Mouse (Mus musculus) heart, embryonic 14.5 days (tissue): ENCODE measurements around the gene Pnpla7. TPM values are rescaled to one million over a fixed set of nuclear protein-coding genes. Genes with fewer than 3 reads are reported as not detected.
"Not testable (repeated sequence)": the region's sequence is repeated elsewhere in the genome, so short reads cannot be mapped to it uniquely, and the experiment has no call there.

Experiments
- ATAC-seq: fragments of 200-750 bp; cut with Nextera tagmentation; 2 replicates; pipeline ENCODE4 v1.8.0; 2017; ENCODE audit warnings: low read depth, moderate TSS enrichment; ENCODE audit not compliant: insufficient number of reproducible peaks, insufficient read depth, low FRiP score
- H3K27ac ChIP-seq, 2 experiments: fragments of 200-500 bp in 1 of 2; fragments of 300-500 bp in 1 of 2; sonication (generic) in 1 of 2; replicated peaks in 1 of 2; 2 replicates each; pipeline ENCODE4 v1.5.1; 2012 to 2014; ENCODE audit warnings: low read depth in 2 of 2, low read length in 2 of 2, control low read depth in 1 of 2, mild to moderate bottlenecking in 1 of 2, mixed read lengths in 1 of 2; ENCODE audit not compliant: control insufficient read depth in 1 of 2, insufficient read depth in 1 of 2
- H3K27me3 ChIP-seq: fragments of 300-500 bp; sonication (generic); 2 replicates; pipeline ENCODE4 v1.6.1; 2014; ENCODE audit warnings: mild to moderate bottlenecking, low read length, control low read depth; ENCODE audit not compliant: control insufficient read depth, insufficient read depth
- H3K36me3 ChIP-seq: fragments of 300-500 bp; sonication (generic); 2 replicates; pipeline ENCODE4 v1.6.1; 2014; ENCODE audit warnings: mild to moderate bottlenecking, control low read depth, low read length, mixed read lengths; ENCODE audit not compliant: control insufficient read depth, insufficient read depth
- H3K4me1 ChIP-seq, 2 experiments: fragments of 200-500 bp in 1 of 2; fragments of 300-500 bp in 1 of 2; sonication (generic) in 1 of 2; 2 replicates each; pipeline ENCODE4 v1.6.1; 2012 to 2014; ENCODE audit warnings: low read length in 2 of 2, control low read depth in 1 of 2, mixed read lengths in 1 of 2; ENCODE audit not compliant: control insufficient read depth in 2 of 2, insufficient read depth in 2 of 2
- H3K4me2 ChIP-seq: fragments of 300-500 bp; sonication (generic); 2 replicates; pipeline ENCODE4 v1.6.1; 2014; ENCODE audit warnings: mild to moderate bottlenecking, low read length
- H3K4me3 ChIP-seq, 2 experiments: fragments of 200-500 bp in 1 of 2; fragments of 300-500 bp in 1 of 2; sonication (generic) in 1 of 2; 2 replicates each; pipeline ENCODE4 v1.5.1; 2012 to 2014; ENCODE audit warnings: low read length in 2 of 2, mild to moderate bottlenecking in 2 of 2, control low read depth in 1 of 2, low read depth in 1 of 2, moderate library complexity in 1 of 2; ENCODE audit not compliant: control insufficient read depth in 1 of 2, insufficient read depth in 1 of 2
- H3K9ac ChIP-seq: fragments of 300-500 bp; sonication (generic); 2 replicates; pipeline ENCODE4 v1.6.1; 2014; ENCODE audit warnings: mild to moderate bottlenecking, low read length
- H3K9me3 ChIP-seq: fragments of 300-500 bp; sonication (generic); 2 replicates; pipeline ENCODE4 v1.6.1; 2016; ENCODE audit warnings: low read length, control low read depth; ENCODE audit not compliant: control insufficient read depth
- WGBS: fragments of 180-500 bp; shearing (Covaris S2); extraction: QIAGEN DNeasy Blood & Tissue Kit; methylation state at CpG from one replicate; pipeline ENCODE4 v1.1.7; 2014; 5-methylcytosine and 5-hydroxymethylcytosine counted together
- polyA plus RNA-seq: library from polyadenylated mRNA; unstranded; fragments of >200 nt; fragmentation: Nextera tagmentation; extraction: Ambion mirVana; gene quantifications from 2 replicates; pipeline ENCODE4 v1.2.1, GENCODE M21; 2014

Gene Pnpla7
- polyA plus RNA-seq, 1 experiment from 2014 or later: 15.1 TPM

DNA sequence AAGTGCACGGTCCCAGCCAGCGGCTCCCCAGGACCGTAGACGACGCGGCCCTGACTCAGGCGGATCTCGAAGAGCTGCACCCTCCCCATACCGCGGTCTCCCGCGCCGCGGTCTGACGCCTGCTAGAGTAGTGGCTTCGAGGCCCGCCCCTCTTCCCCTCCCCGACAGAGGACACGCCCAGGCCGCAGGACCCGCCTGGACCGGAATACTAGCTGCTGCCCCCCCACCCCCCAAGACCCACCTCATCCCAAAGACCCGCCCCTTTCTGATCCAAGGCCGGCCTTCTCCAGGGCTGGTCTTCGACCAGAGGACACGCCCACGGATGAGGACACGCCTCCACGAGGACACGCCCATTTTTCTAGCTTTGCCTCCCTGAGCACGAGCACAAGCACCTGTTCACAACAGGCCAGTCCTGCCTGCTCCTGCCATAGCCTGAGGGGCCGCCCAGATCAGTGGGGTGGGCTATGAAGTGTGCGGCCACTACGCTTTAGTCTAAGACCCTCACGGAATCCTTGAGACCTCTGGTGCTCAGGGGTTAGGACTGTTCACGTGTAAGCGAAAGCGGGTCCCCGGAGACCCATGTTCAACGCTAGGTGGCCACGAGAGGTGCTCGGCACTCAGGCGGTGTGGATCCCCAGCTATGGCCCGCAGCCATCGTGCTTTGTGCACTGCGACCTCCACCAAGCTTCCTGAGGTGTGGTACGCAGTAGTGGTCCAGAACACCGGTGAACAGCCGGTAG, 40.6 kb upstream of the Pnpla7 start, which contains the start of gene Arrdc1:
Gene Arrdc1, minus strand, starts transcription at position 196 of the 740 bp plus-strand sequence.
- WGBS: under 1% methylated on average over 46 of the region's 49 CpGs
- H3K27me3 ChIP-seq: no peaks in the 10 kb centered on the region
- H3K9me3 ChIP-seq: no peaks in the 10 kb centered on the region
- H3K27ac ChIP-seq: peak within 1 kb of the TSS in 1 of 2 experiments; percentile 28; a peak in 2 of 4 replicates
- H3K4me3 ChIP-seq: peak within 1 kb of the TSS; percentile 51 to 77
- no peaks in the 10 kb centered on the region for H3K36me3 ChIP-seq
- peaks cover 0 to 7% of the 10 kb centered on the region in 2 experiments; a peak in 2 of 4 replicates for H3K4me1 ChIP-seq
- peak within 1 kb of the TSS; percentile 99 for H3K4me2 ChIP-seq
- peak; percentile 94 for ATAC-seq
- H3K9ac ChIP-seq: peak within 1 kb of the TSS; percentile 84

DNA sequence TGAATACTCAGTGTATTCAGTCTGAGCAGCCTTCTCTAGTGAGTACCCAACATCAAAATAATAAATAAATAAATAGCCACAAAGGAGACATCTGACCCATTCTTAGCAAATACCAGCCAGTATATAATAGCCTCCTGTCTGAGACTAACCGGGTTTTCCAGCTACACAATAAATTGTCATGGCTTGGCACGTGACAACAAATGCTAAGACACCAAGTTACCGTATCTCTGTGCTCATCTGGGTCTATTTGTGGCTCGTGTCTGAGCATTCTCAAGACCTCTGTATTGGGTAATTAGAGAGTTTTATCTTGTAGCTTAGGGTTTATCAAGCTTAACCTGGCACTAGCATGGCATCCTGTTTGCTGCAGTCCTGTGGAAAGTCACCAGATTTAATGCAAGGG, 33.7 kb upstream of the Pnpla7 start:
- Histone ChIP-seq H3K9ac (no peak overlapping the region), H3K27me3 (no peaks in the 10 kb centered on the region), H3K4me2 (no peak overlapping the region), H3K36me3 (no peaks in the 10 kb centered on the region), H3K4me1 (no peaks in the 10 kb centered on the region), H3K4me3 (no peak overlapping the region), H3K27ac (no peak overlapping the region), H3K9me3 (no peaks in the 10 kb centered on the region)
- WGBS: 68% methylated on average over 4 of the region's 4 CpGs
- no peak for ATAC-seq

DNA sequence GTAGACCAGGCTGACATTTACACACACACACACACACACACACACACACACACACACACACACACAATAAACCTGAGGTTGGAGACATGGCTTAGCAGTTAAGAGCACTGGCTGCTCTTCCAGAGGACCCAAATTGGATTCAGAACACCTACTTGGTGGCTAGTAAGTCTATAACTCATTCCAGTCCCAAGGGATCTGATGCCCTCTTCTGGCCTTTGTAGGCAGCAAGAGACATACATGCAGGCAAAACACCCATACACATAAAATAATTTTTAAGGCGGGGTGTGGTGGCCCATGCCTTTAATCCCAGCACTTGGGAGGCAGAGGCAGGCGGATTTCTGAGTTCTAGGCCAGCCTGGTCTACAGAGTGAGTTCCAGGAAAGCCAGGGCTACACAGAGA, 31.5 kb upstream of the Pnpla7 start:
- not testable (repeated sequence) for H3K4me3 ChIP-seq, H3K9me3 ChIP-seq, H3K27me3 ChIP-seq, H3K4me2 ChIP-seq, H3K9ac ChIP-seq, H3K4me1 ChIP-seq, ATAC-seq, H3K27ac ChIP-seq, H3K36me3 ChIP-seq
- WGBS: 32% methylated on average over 2 of the region's 2 CpGs

DNA sequence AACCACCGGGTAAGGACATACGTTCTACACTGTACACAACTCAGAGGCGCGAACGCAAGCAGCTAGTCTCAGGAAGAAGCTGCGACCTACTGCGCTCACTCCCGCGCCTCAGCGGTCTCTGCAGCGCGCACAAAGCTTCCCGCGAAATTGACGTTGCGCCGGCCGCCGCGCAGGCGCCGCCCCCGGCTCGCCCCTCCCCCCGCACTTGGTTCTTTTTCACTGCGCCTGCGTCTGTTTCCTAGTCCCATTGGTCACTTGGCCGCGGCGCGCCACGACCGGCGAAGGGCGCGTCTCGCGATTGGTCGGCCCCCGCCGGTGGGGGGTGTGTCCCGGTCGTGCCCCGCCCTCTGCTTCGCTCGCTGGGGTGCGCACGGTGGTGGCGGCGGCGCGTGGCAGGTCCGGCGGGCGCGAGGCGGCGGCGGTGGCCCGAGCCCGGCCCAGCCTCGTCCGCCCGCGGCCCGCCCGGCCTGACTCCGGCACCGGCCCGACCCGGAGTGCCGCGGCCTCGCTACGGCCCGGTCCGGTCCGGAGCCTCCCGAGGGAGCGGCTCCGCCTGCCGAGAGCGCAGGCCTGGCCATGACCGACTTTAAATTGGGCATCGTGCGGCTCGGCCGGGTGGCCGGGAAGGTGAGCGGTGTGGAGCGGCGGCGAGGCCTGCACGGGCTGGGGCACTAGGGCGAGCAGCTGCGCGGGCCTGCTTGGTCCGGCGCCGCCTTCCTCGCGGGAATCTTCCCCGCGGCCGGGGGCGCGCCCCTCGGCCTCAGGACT, 26.2 kb upstream of the Pnpla7 start, which contains the start of gene Zmynd19:
Gene Zmynd19, plus strand, starts transcription at position 372 of the 768 bp plus-strand sequence.
- peaks cover 3 to 15% of the 10 kb centered on the region in 2 experiments; a peak in 3 of 4 replicates for H3K4me1 ChIP-seq
- peak within 1 kb of the TSS; percentile 90 for H3K9ac ChIP-seq
- H3K4me2 ChIP-seq: peak within 1 kb of the TSS; percentile 80
- peak within 1 kb of the TSS in 1 of 2 experiments; percentile 65; a peak in 1 of 4 replicates for H3K27ac ChIP-seq
- no peaks in the 10 kb centered on the region for H3K9me3 ChIP-seq
- H3K4me3 ChIP-seq: peak within 1 kb of the TSS; percentile 68 to 93
- H3K27me3 ChIP-seq: no peaks in the 10 kb centered on the region
- peak; percentile 98 for ATAC-seq
- peaks cover 30% of the 10 kb centered on the region for H3K36me3 ChIP-seq
- under 1% methylated on average over 96 of the region's 108 CpGs for WGBS

DNA sequence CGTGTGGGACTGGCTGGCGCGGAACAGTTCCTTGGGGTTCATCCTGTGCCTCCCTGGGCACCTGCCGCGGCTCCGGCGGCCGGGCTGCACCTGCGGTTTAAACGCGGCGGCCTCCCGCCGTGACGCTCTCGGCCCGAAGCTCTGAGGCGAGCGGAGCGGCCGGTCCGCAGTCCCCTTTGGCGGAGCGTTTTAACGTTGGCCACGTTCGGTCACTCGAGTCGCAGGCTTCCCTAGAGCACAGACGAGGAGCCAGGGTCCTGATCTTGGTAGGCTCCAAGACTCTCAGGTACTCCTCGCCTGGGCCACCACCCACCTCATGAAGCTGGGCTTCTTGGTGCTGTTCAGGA, 25.7 kb upstream of the Pnpla7 start:
- Histone ChIP-seq H3K9me3 (no peaks in the 10 kb centered on the region), H3K4me1 (peaks cover 3 to 15% of the 10 kb centered on the region in 2 experiments; a peak in 3 of 4 replicates), H3K4me3 (peak overlapping the region; percentile 68 to 93), H3K27me3 (no peaks in the 10 kb centered on the region), H3K27ac (0 out of 4 replicates have a peak overlapping the region, but pooled peaks of 1 of the 2 experiments have one; percentile 65), H3K4me2 (peak overlapping the region; percentile 80), H3K9ac (peak overlapping the region; percentile 90), H3K36me3 (peaks cover 36% of the 10 kb centered on the region)
- no peak; the same call in 1 of the 2 replicates for ATAC-seq
- under 1% methylated on average over 31 of the region's 31 CpGs for WGBS

DNA sequence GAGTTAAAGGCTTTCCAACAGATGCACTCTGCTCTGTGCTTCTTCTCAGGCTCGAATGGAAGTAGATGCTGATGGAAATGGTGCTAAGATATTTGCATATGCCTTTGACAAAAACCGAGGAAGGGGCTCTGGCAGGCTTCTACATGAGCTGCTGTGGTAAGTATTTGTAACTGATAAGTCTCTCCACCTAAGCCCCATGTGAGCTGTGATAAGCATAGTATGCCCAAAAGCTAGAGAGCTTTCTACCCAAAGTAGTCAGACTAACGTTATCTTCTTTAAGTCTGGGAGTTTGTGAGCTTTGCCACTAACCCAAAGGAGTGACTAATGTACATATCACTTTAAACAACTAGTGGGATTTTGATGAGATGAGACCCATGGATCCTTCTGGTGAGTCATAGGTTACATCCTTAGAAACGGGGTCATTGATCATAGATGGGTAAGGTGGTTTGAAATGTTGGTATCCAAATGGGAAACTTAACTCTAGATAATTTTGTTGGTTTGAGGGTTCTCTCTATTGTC, 23.2 kb upstream of the Pnpla7 start:
- Histone ChIP-seq H3K27me3 (no peaks in the 10 kb centered on the region), H3K9me3 (no peaks in the 10 kb centered on the region), H3K36me3 (peaks cover 59% of the 10 kb centered on the region), H3K4me3 (no peak overlapping the region), H3K27ac (no peak overlapping the region), H3K4me2 (no peak overlapping the region), H3K9ac (no peak overlapping the region), H3K4me1 (peaks cover 3 to 15% of the 10 kb centered on the region in 2 experiments; a peak in 3 of 4 replicates)
- ATAC-seq: no peak
- 69% methylated on average over 4 of the region's 4 CpGs for WGBS

DNA sequence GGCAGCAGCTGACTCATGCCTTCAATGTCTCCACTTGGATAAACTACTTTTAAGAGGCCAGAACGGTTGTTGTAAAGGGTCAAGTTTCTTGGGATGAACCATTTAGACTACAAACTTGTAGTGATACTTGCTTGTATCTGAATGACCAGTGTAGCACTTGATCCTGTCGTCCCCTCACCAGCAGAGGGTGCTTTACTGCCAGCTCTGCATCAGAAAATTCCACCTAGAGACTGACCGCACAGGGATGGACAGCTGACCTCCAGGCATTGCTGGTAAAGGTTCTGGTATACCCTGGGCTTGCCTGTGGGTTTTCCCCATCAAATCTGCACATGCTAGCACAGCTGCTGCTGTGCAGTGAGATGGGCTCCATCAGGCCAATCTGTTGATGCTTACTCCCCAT, 14.9 kb upstream of the Pnpla7 start:
- H3K27me3 ChIP-seq: no peaks in the 10 kb centered on the region
- no peak overlapping the region for H3K4me2 ChIP-seq
- no peak overlapping the region for H3K4me3 ChIP-seq
- WGBS: 23% methylated on average over 3 of the region's 3 CpGs
- peaks cover 63% of the 10 kb centered on the region for H3K36me3 ChIP-seq
- peaks cover 0 to 9% of the 10 kb centered on the region in 2 experiments; a peak in 2 of 4 replicates for H3K4me1 ChIP-seq
- H3K27ac ChIP-seq: no peak overlapping the region
- no peaks in the 10 kb centered on the region for H3K9me3 ChIP-seq
- ATAC-seq: no peak
- no peak overlapping the region for H3K9ac ChIP-seq
